Mouse (Mus musculus): ENCODE results near the gene Reep1. TPM values are rescaled to one million over a fixed set of nuclear protein-coding genes. Genes with fewer than 3 reads are reported as not detected.
A peak's percentile ranks its signal among the peaks of the same experiment; 100 is the strongest.

The Reep1 gene
- polyA plus RNA-seq, 1 experiment from 2014 or later = 19.0 TPM

DNA sequence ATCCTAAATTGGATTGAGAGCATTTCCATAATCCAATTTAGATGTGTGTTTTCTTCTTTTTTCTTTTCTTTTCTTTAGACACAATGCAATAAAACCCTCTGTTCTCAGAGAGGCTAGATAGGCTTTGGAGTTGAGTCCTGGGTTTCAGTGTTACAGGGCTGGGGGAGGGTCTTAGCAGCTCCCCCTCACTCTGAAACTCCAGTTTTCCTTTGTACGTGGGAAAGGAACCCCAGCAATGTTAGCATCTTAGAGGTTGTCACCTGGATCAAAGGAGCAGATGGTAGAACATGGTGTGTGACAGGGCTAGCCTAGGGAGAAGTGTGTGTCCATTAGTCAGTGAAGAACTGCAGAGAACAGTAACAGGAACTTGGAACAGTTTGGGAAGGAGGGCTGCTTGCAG, 38.9 kb downstream of the Reep1 start:
- ATAC-seq (ENCODE audit: insufficient number of reproducible peaks, insufficient read depth, low FRiP score, low read depth) = no peak
- no peaks in the 10 kb centered on the region for H3K36me3 ChIP-seq (ENCODE audit: control insufficient read depth, insufficient read depth, low read length)

DNA sequence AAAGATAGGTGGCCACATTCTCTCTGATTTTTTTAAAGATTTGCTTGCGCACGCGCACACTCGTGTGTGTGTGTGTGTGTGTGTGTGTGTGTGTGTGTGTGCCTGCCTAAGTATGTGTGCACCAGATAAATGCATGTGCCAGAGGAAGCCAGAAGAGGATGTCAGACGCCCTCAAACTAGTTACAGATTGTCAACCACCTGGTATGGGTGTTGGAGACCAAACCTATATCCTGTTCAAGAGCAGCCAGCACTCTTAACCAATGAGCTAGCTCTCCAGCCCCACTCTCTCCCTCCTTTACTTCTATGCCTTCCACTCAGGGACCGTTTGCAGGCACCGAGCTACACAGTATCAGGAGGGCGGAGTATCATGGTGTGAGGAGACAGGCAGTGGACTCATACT, 39.5 kb downstream of the Reep1 start:
- H3K27me3 ChIP-seq (ENCODE audit: control insufficient read depth, insufficient read depth, low read length) = no peaks in the 10 kb centered on the region
- peaks cover 5 to 11% of the 10 kb centered on the region in 2 experiments for H3K4me1 ChIP-seq (ENCODE audit: control insufficient read depth in 2 of 2, insufficient read depth in 2 of 2, low read length in 2 of 2)
- ATAC-seq (ENCODE audit: insufficient number of reproducible peaks, insufficient read depth, low FRiP score, low read depth) = no peak
- no peak overlapping the region for H3K9ac ChIP-seq (ENCODE audit: low read length)
- no peaks in the 10 kb centered on the region for H3K36me3 ChIP-seq (ENCODE audit: control insufficient read depth, insufficient read depth, low read length)
- whole genome bisulfite sequencing = 72% methylated on average over 8 of the region's 8 CpGs
- no peaks in the 10 kb centered on the region for H3K9me3 ChIP-seq (ENCODE audit: control insufficient read depth, low read length)
- no peak overlapping the region for H3K27ac ChIP-seq (replicated peaks in 1 of 2; ENCODE audit: control insufficient read depth in 1 of 2, insufficient read depth in 1 of 2, low read depth in 2 of 2, low read length in 2 of 2)
- H3K4me3 ChIP-seq (ENCODE audit: control insufficient read depth in 1 of 2, insufficient read depth in 1 of 2, low read depth in 1 of 2, low read length in 2 of 2) = no peak overlapping the region
- H3K4me2 ChIP-seq (ENCODE audit: low read length) = no peak overlapping the region

More for the DNA sequence above, 38.9 kb downstream of the Reep1 start:
- no peaks in the 10 kb centered on the region for H3K9me3 ChIP-seq (ENCODE audit: control insufficient read depth, low read length)
- H3K9ac ChIP-seq (ENCODE audit: low read length) = no peak overlapping the region
- peaks cover 5 to 8% of the 10 kb centered on the region in 2 experiments for H3K4me1 ChIP-seq (ENCODE audit: control insufficient read depth in 2 of 2, insufficient read depth in 2 of 2, low read length in 2 of 2)
- no peak overlapping the region for H3K4me2 ChIP-seq (ENCODE audit: low read length)
- 42% methylated on average over 1 of the region's 1 CpGs for WGBS
- H3K4me3 ChIP-seq (ENCODE audit: control insufficient read depth in 1 of 2, insufficient read depth in 1 of 2, low read depth in 1 of 2, low read length in 2 of 2) = no peak overlapping the region
- no peak overlapping the region for H3K27ac ChIP-seq (replicated peaks in 1 of 2; ENCODE audit: control insufficient read depth in 1 of 2, insufficient read depth in 1 of 2, low read depth in 2 of 2, low read length in 2 of 2)
- H3K27me3 ChIP-seq (ENCODE audit: control insufficient read depth, insufficient read depth, low read length) = no peaks in the 10 kb centered on the region

DNA sequence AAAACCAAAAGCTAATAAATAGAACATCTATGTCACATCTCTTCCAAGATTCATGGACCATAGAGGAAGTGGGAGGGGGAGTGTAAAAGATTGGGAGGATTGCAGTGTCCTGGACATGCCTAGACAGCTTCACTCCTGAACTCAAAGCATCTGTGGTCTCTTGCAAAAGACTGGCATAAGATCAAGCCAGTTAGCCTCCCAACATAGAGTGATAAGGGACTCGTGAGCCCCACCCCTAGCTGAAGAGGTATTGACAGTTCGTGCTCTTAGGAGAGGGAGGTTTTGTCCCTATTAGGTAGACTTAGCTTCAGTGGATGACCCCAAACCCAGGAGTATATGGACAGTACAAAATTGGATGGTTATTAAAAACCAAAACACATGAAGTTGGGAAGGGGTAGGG, 44.2 kb downstream of the Reep1 start:
- H3K9me3 ChIP-seq (ENCODE audit: control insufficient read depth, low read length) = no peaks in the 10 kb centered on the region
- H3K36me3 ChIP-seq (ENCODE audit: control insufficient read depth, insufficient read depth, low read length) = no peaks in the 10 kb centered on the region
- H3K4me1 ChIP-seq (ENCODE audit: control insufficient read depth in 2 of 2, insufficient read depth in 2 of 2, low read length in 2 of 2) = peaks cover 15 to 23% of the 10 kb centered on the region in 2 experiments
- no peak for ATAC-seq (ENCODE audit: insufficient number of reproducible peaks, insufficient read depth, low FRiP score, low read depth)
- no peak overlapping the region for H3K9ac ChIP-seq (ENCODE audit: low read length)
- H3K27ac ChIP-seq (replicated peaks in 1 of 2; ENCODE audit: control insufficient read depth in 1 of 2, insufficient read depth in 1 of 2, low read depth in 2 of 2, low read length in 2 of 2) = no peak overlapping the region
- H3K4me3 ChIP-seq (ENCODE audit: control insufficient read depth in 1 of 2, insufficient read depth in 1 of 2, low read depth in 1 of 2, low read length in 2 of 2) = no peak overlapping the region
- WGBS = 30% methylated on average over 2 of the region's 2 CpGs
- H3K27me3 ChIP-seq (ENCODE audit: control insufficient read depth, insufficient read depth, low read length) = no peaks in the 10 kb centered on the region
- H3K4me2 ChIP-seq (ENCODE audit: low read length) = no peak overlapping the region

DNA sequence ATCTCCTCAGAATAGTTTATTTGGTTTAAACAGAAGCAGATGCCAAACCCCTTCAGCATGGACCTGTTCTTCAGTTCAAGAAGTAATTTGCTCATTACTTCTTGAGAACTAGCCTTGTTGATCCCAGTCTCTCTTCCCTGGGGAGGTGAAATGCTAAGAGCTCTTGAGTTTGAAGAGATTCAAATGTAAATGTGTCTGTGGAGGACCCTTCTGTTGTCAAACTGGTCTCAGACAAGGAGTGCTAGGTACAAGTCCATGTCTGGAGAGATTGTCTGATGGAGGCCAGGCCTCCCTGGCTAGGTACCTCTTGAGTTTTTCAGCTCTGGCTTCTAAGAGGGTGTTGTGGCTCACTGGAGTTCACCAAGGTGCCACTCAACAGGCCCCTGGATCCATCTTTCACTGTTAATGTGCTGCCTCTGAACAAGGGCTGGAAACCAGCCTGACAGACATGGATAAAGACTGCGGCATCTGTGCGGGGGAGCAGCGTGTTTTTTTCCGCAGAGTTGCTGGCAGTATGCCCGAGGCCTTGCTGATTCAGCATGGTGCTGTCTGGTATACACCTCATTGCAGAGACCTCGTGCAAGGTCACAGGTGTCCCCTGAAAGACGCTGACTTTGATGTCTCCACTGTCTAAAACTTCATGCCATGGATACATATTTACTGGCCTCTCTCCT, 45.6 kb downstream of the Reep1 start:
- H3K9ac ChIP-seq (ENCODE audit: low read length) = no peak overlapping the region
- WGBS = 17% methylated on average over 7 of the region's 7 CpGs
- H3K27ac ChIP-seq (replicated peaks in 1 of 2; ENCODE audit: control insufficient read depth in 1 of 2, insufficient read depth in 1 of 2, low read depth in 2 of 2, low read length in 2 of 2) = peak overlapping the region; percentile 31 to 53
- no peaks in the 10 kb centered on the region for H3K36me3 ChIP-seq (ENCODE audit: control insufficient read depth, insufficient read depth, low read length)
- no peak for ATAC-seq (ENCODE audit: insufficient number of reproducible peaks, insufficient read depth, low FRiP score, low read depth)
- no peaks in the 10 kb centered on the region for H3K9me3 ChIP-seq (ENCODE audit: control insufficient read depth, low read length)
- H3K4me3 ChIP-seq (ENCODE audit: control insufficient read depth in 1 of 2, insufficient read depth in 1 of 2, low read depth in 1 of 2, low read length in 2 of 2) = no peak overlapping the region
- no peaks in the 10 kb centered on the region for H3K27me3 ChIP-seq (ENCODE audit: control insufficient read depth, insufficient read depth, low read length)
- H3K4me2 ChIP-seq (ENCODE audit: low read length) = no peak overlapping the region
- peaks cover 25 to 34% of the 10 kb centered on the region in 2 experiments for H3K4me1 ChIP-seq (ENCODE audit: control insufficient read depth in 2 of 2, insufficient read depth in 2 of 2, low read length in 2 of 2)

GRCm38 (mm10) chr6:71757039-71757894, 49.9 kb downstream of the Reep1 start:
- H3K9ac ChIP-seq (ENCODE audit: low read length) = peak overlapping the region; percentile 44
- no peak overlapping the region for H3K4me3 ChIP-seq (ENCODE audit: control insufficient read depth in 1 of 2, insufficient read depth in 1 of 2, low read depth in 1 of 2, low read length in 2 of 2)
- H3K27ac ChIP-seq (replicated peaks in 1 of 2; ENCODE audit: control insufficient read depth in 1 of 2, insufficient read depth in 1 of 2, low read depth in 2 of 2, low read length in 2 of 2) = peak overlapping the region; percentile 86 to 87
- peaks cover 23 to 31% of the 10 kb centered on the region in 2 experiments for H3K4me1 ChIP-seq (ENCODE audit: control insufficient read depth in 2 of 2, insufficient read depth in 2 of 2, low read length in 2 of 2)
- 34% methylated on average over 10 of the region's 10 CpGs for WGBS
- peak; percentile 91 for ATAC-seq (ENCODE audit: insufficient number of reproducible peaks, insufficient read depth, low FRiP score, low read depth)
- H3K4me2 ChIP-seq (ENCODE audit: low read length) = peak overlapping the region; percentile 32
- H3K36me3 ChIP-seq (ENCODE audit: control insufficient read depth, insufficient read depth, low read length) = peaks cover 19% of the 10 kb centered on the region
- no peaks in the 10 kb centered on the region for H3K9me3 ChIP-seq (ENCODE audit: control insufficient read depth, low read length)
- no peaks in the 10 kb centered on the region for H3K27me3 ChIP-seq (ENCODE audit: control insufficient read depth, insufficient read depth, low read length)

DNA sequence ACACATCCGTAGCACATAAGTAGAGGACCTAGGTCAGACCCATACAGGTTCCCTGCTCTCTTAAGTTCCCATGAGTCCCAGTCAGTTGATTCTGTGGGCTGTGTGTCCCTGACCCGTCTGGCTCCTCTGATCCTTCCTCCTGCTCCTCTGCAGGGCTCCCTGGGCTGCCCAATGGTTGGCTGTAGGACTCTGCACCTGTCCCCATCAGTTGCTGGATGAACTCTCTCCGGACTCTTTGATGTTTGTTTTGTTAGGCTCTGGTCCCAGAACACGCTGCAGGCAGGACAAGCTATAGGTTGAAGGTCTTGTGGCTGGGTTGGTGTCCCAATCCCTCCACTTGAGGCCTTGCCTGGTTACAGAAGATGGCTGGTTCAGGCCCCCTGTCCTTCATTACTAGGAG, 51.4 kb downstream of the Reep1 start:
- Histone ChIP-seq H3K4me2 (ENCODE audit: low read length) (no peak overlapping the region), H3K4me3 (ENCODE audit: control insufficient read depth in 1 of 2, insufficient read depth in 1 of 2, low read depth in 1 of 2, low read length in 2 of 2) (no peak overlapping the region), H3K4me1 (ENCODE audit: control insufficient read depth in 2 of 2, insufficient read depth in 2 of 2, low read length in 2 of 2) (peaks cover 14 to 17% of the 10 kb centered on the region in 2 experiments), H3K9ac (ENCODE audit: low read length) (no peak overlapping the region), H3K27ac (replicated peaks in 1 of 2; ENCODE audit: control insufficient read depth in 1 of 2, insufficient read depth in 1 of 2, low read depth in 2 of 2, low read length in 2 of 2) (no peak overlapping the region), H3K9me3 (ENCODE audit: control insufficient read depth, low read length) (no peaks in the 10 kb centered on the region), H3K36me3 (ENCODE audit: control insufficient read depth, insufficient read depth, low read length) (peaks cover 19% of the 10 kb centered on the region), H3K27me3 (ENCODE audit: control insufficient read depth, insufficient read depth, low read length) (no peaks in the 10 kb centered on the region)
- ATAC-seq (ENCODE audit: insufficient number of reproducible peaks, insufficient read depth, low FRiP score, low read depth) = no peak
- WGBS = 93% methylated on average over 4 of the region's 4 CpGs

DNA sequence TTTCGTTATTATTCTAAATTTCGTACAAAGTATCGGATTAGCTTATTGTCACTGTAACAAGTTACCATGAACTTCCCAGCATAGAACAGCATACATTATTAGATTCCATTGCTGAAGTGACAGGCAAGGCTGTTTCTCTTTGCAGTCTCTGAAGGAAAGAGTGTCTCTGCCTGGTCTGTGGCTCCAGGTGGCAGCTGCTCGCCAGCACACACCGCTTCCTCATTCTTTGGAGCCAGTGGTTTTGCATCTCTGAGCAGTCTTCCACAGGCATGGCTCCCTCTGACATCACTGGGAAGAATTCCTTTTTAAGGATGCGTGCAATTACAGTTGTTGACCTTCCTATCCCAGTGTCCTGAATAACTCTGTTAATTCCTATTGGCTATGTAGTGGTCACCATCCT, 52.7 kb downstream of the Reep1 start:
- 90% methylated on average over 6 of the region's 6 CpGs for WGBS
- no peaks in the 10 kb centered on the region for H3K9me3 ChIP-seq (ENCODE audit: control insufficient read depth, low read length)
- H3K36me3 ChIP-seq (ENCODE audit: control insufficient read depth, insufficient read depth, low read length) = peaks cover 19% of the 10 kb centered on the region
- H3K27ac ChIP-seq (replicated peaks in 1 of 2; ENCODE audit: control insufficient read depth in 1 of 2, insufficient read depth in 1 of 2, low read depth in 2 of 2, low read length in 2 of 2) = no peak overlapping the region
- ATAC-seq (ENCODE audit: insufficient number of reproducible peaks, insufficient read depth, low FRiP score, low read depth) = no peak
- H3K4me1 ChIP-seq (ENCODE audit: control insufficient read depth in 2 of 2, insufficient read depth in 2 of 2, low read length in 2 of 2) = peaks cover 14 to 17% of the 10 kb centered on the region in 2 experiments
- no peak overlapping the region for H3K9ac ChIP-seq (ENCODE audit: low read length)
- no peak overlapping the region for H3K4me2 ChIP-seq (ENCODE audit: low read length)
- no peak overlapping the region for H3K4me3 ChIP-seq (ENCODE audit: control insufficient read depth in 1 of 2, insufficient read depth in 1 of 2, low read depth in 1 of 2, low read length in 2 of 2)
- H3K27me3 ChIP-seq (ENCODE audit: control insufficient read depth, insufficient read depth, low read length) = no peaks in the 10 kb centered on the region

All from heart, embryonic 14.5 days (tissue).